Mouse (Mus musculus) CH12F3 (cell line): Measurements from ENCODE around the gene Gpr180.
"Not testable (repeated sequence)": the region's sequence is repeated elsewhere in the genome, so short reads cannot be mapped to it uniquely, and the experiment has no call there.

Source experiments
- in situ Hi-C: fragments of 300-500 bp; cut with MboI; formaldehyde crosslinking; loops from 2 replicates; pipeline ENCODE4 v1.14.3; 2020; ENCODE audit warnings: low sequenced_read_pairs

Gpr180 gene

DNA sequence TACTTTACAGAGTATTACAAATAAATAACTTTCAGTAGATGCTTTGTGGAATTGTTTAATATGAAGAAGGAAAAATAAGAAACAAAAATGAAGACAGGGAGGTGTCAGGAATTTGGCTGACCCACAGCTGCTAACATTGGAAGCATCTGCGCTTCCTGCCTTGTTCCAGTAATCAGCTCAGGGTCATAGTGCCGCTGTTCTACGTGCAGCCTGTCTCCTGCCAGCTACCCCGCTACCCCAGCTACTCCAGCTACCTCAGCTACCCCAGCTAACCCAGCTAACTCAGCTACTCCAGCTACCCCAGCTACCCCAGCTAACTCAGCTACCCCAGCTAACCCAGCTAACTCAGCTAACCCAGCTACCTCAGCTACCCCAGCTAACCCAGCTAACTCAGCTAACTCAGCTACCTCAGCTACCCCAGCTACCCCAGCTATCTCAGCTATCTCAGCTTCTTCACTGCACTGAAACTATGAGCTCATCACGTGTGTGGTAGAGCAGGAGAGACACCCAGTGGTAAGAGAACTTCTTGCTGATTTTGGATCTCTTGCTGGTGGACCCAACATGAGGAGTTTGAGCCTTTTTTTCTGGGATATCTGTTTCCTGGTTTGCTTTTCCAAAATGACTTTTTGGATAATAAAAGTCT lies 14.8 kb downstream of the Gpr180 start:
- in situ Hi-C loops, result no loop called here

DNA sequence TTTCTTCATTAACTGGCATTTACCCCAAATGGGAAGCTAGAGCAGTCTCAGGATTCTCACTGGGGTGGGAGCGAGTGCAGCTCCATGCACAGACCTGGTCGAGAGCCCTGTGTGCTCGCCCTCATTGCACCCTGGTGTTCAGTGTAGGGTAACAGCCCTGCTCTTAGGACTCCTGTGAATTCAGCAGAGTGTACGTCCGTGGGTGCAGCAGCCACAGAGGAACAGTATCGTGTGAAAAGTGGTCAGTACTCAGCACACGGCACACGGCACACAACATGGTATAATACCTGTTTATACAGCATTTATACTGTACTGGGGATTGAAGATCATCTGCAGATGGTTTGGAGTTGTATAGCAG lies 15.3 kb downstream of the Gpr180 start:
- in situ Hi-C loops, result no loop called here

DNA sequence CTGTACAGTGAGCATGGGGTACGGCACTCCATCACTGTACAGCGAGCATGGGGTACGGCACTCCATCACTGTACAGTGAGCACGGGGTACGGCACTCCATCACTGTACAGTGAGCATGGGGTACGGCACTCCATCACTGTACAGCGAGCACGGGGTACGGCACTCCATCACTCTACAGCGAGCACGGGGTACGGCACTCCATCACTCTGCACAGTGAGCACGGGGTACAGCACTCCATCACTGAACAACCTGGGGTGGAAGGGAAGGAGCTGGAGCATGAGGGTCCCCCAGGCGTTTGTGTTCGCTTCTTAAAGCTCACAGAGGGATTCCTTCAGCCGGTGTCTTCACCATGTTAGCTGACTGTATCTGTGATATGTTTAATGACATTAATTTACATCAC lies 19.1 kb downstream of the Gpr180 start:
- in situ Hi-C loops, result not testable (repeated sequence)

DNA sequence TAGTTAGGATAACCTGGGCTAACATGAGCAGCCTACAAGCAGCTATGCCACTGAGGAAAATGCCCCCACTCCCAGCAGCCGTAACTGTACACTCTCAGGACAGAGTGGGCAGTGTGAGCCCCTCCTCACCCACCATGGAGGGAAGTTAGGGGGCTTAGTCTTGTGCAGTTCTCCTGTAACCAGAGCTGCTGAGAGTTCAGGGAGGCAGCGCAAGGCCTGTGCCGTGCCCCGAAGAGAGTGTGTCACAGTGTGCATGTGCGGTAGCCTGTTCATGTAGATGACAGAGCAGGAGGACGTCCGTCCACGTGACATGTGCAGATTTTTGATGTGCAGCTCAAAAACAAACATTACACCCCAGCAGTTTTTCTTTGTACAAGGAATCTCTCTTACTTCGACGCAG lies 19.8 kb downstream of the Gpr180 start:
- in situ Hi-C loops, result no loop called here

DNA sequence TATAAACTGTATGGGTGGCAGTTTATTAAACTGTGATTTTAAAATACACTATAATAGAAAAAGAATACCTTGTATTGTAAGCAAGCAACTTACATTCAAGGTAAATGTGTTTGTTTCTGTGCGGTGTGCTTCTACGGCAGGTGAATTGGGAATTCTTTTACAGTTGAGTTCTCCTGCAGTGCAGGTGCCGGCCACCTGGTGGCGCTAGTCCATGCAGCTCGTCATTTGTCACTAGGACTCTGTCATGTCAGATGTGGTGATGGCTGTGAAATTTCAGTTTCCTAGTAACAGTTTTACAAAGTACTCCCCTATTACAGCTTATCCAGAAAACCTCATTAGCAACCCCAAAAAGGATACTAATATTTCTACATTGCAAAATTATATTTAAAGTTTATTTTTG lies 20.2 kb downstream of the Gpr180 start:
- in situ Hi-C loops, result no loop called here

DNA sequence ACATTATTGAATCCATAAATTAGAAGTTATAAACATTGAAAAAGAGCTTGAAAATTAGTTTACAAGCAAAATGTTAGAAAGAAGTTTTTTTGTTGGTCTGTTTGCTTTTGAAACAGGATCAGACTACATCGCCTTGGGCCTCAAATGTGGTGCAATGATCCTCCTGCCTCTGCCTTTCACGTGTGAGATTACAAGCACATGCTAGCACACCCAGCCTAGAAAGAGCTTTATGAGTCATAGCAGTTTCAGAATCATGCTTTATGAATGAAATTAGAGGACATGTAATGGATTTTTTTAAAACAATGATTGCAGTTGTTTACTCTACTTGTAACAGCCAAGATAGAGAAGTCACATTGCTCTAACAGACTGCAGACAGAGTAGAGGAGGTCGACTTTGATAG lies 24.8 kb downstream of the Gpr180 start:
- in situ Hi-C loops, result no loop called here

DNA sequence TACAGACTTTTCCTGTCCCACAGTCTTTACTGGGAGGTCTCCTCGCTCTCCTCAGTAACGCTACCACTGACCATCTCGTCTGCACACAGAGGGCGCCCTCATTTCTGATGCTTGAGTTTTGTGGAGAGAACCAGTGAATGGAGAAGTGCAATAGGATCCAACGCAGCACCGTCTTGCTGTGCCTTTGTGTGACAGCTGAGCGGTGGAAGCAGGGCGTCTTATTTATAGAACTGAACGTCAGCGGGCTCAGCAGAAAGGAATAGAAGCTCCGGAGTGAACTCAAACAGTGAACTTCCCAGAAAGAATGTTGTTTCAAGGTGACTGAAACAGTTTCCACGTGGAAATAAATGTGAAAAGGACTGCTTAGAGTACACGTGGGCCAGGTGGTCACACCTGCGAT lies 25.7 kb downstream of the Gpr180 start:
- in situ Hi-C loops, result no loop called here

DNA sequence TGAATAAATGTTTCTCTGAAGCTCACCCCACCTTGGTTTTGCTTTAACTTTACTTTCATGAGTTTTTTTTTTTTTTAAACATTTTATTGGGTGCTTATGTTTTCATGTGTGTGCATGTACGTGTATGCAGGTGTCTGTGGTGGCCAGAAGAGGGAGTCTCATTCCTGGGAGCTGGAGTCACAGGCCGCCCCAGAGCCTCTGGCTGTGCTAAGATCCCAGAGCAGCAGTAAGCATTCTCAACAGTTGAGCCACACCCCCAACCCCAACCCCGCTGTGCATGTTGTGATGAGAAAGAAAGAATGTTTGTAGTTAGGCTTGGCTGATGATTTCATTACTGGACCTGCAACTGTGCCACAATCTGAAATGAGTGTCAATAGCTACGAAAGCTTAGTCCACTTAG lies 31.8 kb downstream of the Gpr180 start:
- in situ Hi-C loops, result no loop called here

DNA sequence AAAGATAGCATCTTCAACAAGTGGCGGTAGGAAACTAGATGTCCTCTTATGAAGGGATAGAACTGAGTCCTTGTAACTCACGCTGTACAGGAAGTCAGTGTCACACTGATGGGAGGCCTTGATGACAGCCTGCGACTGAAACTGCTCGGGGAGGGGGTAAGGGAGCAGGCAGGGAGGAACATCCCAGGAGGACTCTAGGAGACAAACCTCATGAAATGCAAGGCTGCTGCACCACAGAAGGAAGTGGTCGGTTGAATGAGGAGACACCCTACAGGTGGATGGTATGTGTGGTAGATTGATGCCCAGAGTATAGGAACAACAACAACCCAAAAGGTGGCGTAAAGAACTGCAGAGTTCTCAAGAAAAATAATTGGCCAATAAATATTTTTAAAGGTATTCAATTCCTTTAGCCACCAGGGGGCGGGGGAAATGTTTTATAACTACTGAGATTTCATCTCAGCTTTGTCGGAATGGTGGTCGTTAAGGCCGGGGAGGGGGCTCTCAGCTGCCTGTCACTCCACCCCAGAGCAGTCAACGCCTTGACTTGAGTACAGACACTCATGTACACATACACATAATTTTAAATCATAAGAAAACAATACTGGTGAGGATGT lies 36.7 kb downstream of the Gpr180 start:
- in situ Hi-C loops, result no loop called here

DNA sequence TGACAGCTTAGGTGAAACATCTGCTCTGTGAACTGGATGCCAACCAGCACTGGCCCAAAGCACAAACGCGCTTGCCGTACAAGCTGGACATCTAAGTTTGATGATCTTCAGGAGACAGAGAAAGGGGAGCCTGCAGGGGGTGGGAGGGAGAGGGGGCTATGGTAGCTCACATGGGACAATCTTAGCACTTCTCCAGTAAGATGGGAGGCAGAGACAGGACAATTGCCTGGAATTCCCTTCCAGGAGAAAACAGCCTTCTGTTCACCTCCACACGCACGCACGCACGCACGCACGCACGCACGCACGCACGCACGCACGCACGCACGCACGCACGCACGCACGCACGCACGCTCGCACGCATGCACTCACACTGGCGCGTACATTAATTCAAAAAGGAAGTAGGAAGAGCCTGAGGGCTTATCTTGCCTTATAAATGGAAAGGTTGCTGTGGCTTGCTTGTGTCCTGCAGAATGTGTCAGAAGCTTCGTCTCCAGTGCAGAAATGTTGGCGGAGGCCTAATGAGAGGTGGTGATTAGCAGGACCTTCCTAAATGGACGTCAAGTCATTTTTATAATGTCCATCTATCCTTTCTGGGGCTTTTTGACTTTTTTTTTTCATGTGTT lies 38.2 kb downstream of the Gpr180 start:
- in situ Hi-C loops, result no loop called here

DNA sequence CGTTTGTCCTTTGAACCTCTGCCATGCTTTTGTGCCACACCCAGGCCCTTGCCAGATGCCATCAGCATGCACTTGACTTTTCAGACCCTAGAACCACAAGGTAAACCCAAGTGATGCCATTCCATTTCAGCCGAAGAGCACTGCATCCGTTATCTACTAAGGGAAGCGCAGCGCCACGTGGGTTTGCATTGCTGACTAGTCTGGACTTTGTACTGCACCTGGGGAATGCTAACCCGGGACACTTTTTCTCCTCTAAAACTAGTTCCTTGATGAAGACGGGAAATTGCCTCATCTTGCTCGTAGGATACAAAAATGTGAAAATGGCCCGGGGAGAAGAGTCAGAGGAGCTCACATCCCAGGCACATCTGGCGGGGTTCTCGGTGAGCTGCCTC lies 38.7 kb downstream of the Gpr180 start:
- in situ Hi-C loops, result no loop called here

DNA sequence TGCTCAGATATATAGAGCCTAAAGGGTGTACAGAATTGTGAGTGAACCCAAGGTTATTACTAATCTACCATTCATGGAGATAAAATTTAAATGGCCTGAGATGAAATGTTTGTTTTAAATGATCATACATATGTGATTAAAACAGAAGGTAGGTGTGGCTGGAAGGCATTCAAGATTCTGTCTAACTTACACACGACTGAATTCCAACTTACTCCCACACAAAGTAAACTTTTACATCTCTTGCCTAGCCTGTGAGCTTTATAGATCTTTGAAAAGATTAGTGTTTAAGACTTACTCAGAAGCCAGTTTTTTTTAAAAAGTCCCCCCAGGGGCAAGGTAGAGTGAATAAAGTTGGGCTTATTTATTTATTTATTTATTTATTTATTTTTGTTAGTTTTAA lies 42.3 kb downstream of the Gpr180 start:
- in situ Hi-C loops, result no loop called here

DNA sequence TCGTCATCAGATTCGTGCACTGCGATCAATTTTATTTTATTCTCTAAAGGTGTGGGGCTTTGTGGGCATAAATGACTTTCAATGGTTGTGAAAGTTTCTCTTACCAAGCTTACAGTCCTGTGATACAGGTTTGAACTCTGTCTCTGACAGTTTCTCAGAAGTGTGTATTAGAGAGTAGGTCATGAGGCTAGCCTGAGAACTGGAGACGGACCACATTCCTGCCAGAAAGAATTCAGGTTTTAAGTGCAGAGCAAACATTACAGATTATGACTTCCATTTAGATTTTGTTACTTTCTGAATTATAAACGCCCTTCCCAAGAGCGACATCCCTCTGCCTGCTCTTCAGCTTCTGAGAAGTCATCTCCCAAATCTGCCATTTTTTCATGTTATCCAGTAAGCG lies 42.7 kb downstream of the Gpr180 start:
- in situ Hi-C loops, result no loop called here

DNA sequence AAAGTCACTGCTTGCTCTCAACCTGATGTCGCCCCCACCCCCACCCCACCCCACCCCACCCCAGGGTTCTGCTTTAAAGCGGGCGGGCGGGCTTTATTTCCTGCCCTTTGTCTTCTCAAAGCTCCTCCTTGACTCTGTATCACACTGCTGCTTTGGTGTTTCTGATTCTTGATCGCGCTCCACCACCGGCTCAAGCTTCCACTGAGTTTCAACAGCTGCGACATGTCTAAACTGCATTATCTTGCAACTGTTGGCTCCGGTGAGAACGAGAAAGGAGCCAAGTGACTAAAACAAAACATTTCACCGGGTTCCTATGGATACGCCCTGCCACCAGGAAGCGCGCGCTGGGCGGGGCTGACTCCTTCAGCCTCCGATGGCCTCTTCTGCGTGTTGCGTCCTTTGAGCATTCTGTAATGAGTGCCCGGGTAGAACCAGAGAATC lies 43.2 kb downstream of the Gpr180 start:
- in situ Hi-C loops, result no loop called here

DNA sequence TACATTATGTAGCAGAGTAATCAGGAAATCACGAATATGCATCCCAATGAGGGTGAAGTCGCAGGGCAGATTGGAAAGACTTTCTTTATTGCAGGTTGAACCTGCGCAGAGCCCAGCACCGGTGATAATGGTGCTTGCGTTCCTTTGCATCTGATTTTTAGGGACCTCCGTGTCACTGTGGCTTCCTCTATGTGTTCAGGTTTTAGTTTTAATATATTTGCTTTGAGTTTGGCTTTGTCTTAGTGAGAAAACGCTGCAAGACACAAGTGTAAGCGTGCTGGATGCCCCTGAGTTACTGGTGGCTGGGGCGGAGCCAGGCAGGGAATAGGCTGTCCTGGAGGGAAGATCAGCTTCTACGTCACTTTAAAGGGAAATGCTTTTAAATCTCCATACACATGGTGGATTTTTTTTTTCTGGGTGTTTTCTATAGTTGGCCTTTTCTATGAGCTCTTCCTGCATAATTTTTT lies 43.8 kb downstream of the Gpr180 start:
- in situ Hi-C loops, result no loop called here

DNA sequence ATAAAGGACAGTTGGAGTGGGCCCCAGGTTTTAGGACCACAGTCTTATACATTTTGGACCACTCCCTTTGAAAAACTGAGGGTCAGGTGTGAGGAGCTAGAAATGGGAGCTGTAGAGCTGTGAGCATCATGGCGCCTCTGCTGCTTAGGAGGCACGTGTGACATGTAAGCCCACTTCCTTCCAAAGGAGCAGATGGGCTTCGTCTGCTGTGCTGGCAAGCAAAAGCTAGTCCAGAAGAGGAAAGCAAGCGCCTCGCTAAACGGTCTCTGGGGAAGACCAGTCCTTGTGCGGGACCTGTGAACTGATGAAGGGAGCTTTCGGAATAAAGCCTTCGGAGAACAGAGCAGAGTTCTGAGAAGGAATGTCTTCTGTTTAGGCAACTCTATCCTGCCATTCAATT lies 54.5 kb downstream of the Gpr180 start:
- in situ Hi-C loops, result no loop called here

DNA sequence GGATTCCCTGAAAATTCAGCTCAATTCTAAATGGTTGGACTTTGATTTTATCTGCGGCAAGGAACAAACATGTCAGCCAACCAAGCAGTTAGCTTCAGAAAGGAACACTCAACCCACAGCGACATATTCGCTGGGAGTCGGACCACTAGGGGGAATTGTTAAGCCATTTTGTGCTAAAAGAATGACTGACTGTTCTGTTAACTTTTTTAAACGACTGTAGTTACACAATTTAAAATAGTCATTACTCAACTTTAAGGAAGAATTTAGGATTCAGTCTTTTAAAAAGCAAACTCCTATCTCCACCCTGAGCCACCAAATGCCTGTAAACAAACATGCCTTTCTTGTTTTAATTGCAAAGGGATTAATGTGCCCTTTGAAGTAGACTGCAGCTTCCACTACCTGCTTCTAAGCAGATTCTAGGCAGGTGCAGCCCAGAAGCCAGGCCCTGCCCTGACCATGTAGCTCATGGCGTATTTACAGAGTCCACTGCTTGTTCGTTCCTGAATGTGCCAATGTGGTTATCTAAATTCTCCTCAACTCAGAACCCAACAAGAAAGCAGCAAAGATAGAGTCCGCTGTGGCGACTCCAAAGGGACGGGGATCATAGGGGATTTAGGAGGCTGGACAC lies 56.2 kb downstream of the Gpr180 start:
- in situ Hi-C loops, result no loop called here

DNA sequence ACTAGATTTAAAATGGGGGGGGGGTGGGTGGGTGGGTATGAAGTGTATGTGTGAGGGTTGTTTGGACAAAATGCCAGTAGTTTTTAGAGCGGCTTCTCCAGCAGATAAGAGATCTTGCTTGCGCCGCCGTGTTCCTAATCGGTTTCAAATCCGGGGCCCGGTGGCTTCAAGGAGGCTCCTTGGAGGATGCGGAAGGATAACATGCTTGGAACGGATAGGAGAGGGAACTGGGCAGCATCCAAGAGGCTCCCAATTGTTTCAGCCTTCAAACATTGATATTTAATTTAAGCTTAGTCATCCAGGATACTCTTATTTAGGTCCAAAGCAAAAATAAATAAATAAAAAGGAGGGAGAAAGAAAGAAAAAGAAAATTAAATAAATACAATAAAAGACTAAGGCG lies 56.7 kb downstream of the Gpr180 start:
- in situ Hi-C loops, result no loop called here

DNA sequence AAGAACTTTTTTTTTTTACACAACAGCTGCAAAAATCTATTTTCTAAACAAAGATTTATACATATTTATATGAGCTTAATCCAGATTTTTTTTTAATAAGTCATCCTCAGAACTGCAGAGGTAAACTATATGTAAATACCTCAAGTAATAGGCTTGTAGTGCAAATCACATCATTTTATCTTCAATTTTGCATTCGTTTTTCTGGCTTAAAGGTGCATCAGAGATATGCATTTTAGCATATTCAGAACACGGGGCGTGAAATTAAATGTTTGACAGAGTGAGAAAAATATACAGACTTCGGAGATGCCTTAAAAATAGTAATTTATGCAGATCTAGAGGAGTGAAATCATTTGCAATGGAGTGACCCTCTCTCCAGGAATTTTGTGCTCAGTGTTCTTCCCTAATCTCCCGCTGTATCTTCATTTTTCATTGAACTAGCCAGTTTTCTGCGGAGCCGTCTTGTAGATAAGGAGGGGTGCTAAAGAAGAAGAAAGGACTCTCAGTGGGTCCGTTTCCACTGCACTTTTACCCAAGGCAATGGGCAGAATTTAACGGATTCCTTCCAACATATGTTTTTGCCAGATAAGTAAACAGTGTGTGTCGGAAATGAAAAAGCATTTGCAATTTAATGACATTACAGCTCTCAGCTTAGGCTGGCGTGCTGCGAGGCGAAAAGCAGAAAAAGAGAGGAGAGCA lies 57.4 kb downstream of the Gpr180 start:
- in situ Hi-C loops, result no loop called here

DNA sequence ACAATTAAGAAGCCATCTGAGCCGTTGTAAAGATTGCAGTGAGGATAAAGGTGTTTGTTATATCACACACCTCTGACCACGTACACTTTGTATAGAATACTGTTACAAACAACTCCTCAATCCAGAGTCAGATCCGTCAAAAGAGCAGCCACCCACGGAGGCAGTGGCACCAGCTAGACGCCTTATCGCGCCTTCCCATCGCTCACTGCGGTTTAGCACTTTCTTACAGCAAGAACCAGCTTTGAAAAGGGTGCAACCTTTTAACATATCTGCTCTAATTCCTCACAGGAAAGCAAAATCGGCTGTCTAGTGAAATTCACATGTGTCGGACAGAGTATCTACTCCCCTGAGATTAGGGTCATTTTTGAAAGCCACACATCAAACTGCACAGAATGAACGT lies 60.1 kb downstream of the Gpr180 start:
- in situ Hi-C loops, result no loop called here

DNA sequence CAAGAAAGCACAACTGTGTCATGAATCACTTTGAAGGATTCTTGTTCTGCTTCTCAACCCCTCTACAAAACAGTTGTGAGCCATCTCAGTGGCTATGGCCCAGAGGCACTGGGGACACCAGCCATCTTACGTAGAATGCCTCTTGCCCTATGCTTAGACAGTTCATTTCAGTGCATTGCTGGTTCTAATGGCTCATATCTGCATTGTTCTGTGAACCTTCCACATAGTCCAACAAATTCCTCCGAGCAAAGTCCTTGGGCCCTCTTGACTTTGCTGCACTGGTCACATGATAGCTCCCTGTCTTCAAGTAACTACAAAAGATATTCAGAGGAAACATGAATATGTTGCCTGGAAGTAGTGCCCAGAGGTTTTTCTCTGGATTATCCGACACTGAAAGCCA lies 63.8 kb downstream of the Gpr180 start:
- in situ Hi-C loops, result loop anchor here (25.0 kb wide), 1 partner anchor 562 kb away; no protein-coding TSS in a partner anchor
